20 mouse cellular contexts compared by ENCODE assay signal in genomic region chr2:103515513-103516180, GRCm38 (mm10). TPM values are rescaled to one million over a fixed set of nuclear protein-coding genes. Genes with fewer than 3 reads are reported as not detected.
DNase-seq lines count a peak whose midpoint lies in the region; ATAC-seq and TF ChIP-seq lines count a peak whose summit lies in the region.
"Had no signal": no experiment of that assay in that cellular context is flagged by ENCODE, and none has a peak within 500 bp of the region (broad histone marks: within the 10 kb centered on the region; RNA-seq: fewer than 3 reads in every experiment).

No protein-coding gene starts in this region.

- no peaks in the 10 kb centered on the region for H3K27me3 ChIP-seq in C2C12 (ENCODE audit: control insufficient read depth, insufficient read depth, insufficient read length)
- H3K27me3 ChIP-seq in cerebellum, adult 2 months (ENCODE audit: control insufficient read depth, insufficient read depth, low read length) = no peaks in the 10 kb centered on the region; the same call in 1 of the 2 replicates
- H3K27me3 ChIP-seq: embryonic facial prominence, embryonic 12.5 days; heart, embryonic 15.5 days; limb, embryonic 15.5 days had no signal

- no peak for TF ChIP-seq CTCF in C2C12 (IDR thresholded peaks at IDR 0.05; ENCODE audit: control insufficient read depth, insufficient read depth, insufficient read length)
- TF ChIP-seq CTCF in brain, embryonic 14.5 days (IDR thresholded peaks at IDR 0.05; ENCODE audit: borderline replicate concordance, extremely low read depth, insufficient read depth, insufficient read length) = no peak
- no peak for TF ChIP-seq CTCF in cerebellum, adult 2 months (IDR thresholded peaks at IDR 0.05; ENCODE audit: borderline replicate concordance, insufficient read depth, low read depth, low read length)

- peaks cover 3% of the 10 kb centered on the region for H3K4me1 ChIP-seq in cerebellum, adult 2 months (ENCODE audit: control insufficient read depth, insufficient read depth, low read length)
- H3K4me1 ChIP-seq: embryonic facial prominence, embryonic 12.5 days; heart, embryonic 15.5 days; limb, embryonic 15.5 days had no signal

- 14% methylated on average over 6 of the region's 6 CpGs for WGBS in cerebellum, adult 2 months

- H3ac ChIP-seq in C2C12 (ENCODE audit: control insufficient read depth, insufficient read length, low read depth) = no peak overlapping the region

- H3K79me2 ChIP-seq in C2C12 (ENCODE audit: control insufficient read depth, insufficient read depth) = no peaks in the 10 kb centered on the region

- no peak for ATAC-seq in inflammation-experienced regulatory T-cells, adult 6 months
- ATAC-seq: forebrain, postnatal 0 days had no signal

- TF ChIP-seq POLR2A in brain, embryonic 14.5 days (IDR thresholded peaks at IDR 0.05; ENCODE audit: borderline replicate concordance, extremely low read depth, insufficient read depth, insufficient read length, poor library complexity, severe bottlenecking) = no peak
- no peak for TF ChIP-seq POLR2A in cerebellum, adult 2 months (IDR thresholded peaks at IDR 0.05; ENCODE audit: borderline replicate concordance, insufficient read depth, low read length)

- H3K36me3 ChIP-seq in C2C12 (ENCODE audit: control insufficient read depth, insufficient read depth) = no peaks in the 10 kb centered on the region
- H3K36me3 ChIP-seq: embryonic facial prominence, embryonic 12.5 days; heart, embryonic 15.5 days; limb, embryonic 15.5 days had no signal

- H3K27ac ChIP-seq in cerebellum, adult 2 months (ENCODE audit: insufficient read depth, low read length) = no peak overlapping the region
- H3K27ac ChIP-seq: embryonic facial prominence, embryonic 12.5 days; heart, embryonic 15.5 days; hindbrain, embryonic 14.5 days; limb, embryonic 15.5 days had no signal

- H3K79me3 ChIP-seq in C2C12 (ENCODE audit: low read depth) = no peaks in the 10 kb centered on the region

- no peak overlapping the region for H3K4me3 ChIP-seq in C2C12 (ENCODE audit: insufficient read depth, poor library complexity, severe bottlenecking)
- H3K4me3 ChIP-seq in cerebellum, adult 2 months (replicated peaks; ENCODE audit: insufficient read depth, low read depth, low read length) = no peak overlapping the region
- H3K4me3 ChIP-seq: embryonic facial prominence, embryonic 12.5 days; heart, embryonic 15.5 days; limb, embryonic 15.5 days had no signal

- peak; percentile 2 for DNase-seq in brain, embryonic 14.5 days (ENCODE audit: low read depth)
- peak; percentile 66 to 84 for DNase-seq in cerebellum, adult 2 months
- peak; percentile 78 to 87 for DNase-seq in cerebellum, postnatal 25 days
- DNase-seq in heart, adult 9 months (ENCODE audit: low spot score in 2 of 2) = no peak
- DNase-seq in right cerebral cortex, adult 18-20 months = no peak
- DNase-seq: adrenal gland, adult 2 months; B cell, adult 2 months; forebrain, postnatal 0 days; gastrocnemius, postnatal 25 days; heart, postnatal 36 days; kidney, adult 8-10 months; kidney, postnatal 10 days; right cerebral cortex, postnatal 25 days; spleen, adult 18-20 months had no signal

TF ChIP-seq in C2C12, 6 proteins besides CTCF, POLR2A, EP300 and RAD21:
- TF ChIP-seq MYOG (IDR thresholded peaks at IDR 0.05; ENCODE audit: control insufficient read depth, extremely low read depth, insufficient read length) (no peak), MYOD1 (IDR thresholded peaks at IDR 0.05; ENCODE audit: control insufficient read depth, insufficient read length, low read depth) (peak; percentile 5)

RNA-seq across cellular contexts. Expression of gene Cat, which starts 30.7 kb away (rescaled TPM):
- 14.5 TPM for polyA plus RNA-seq in C2C12 (2012; fragmentation: generic; extraction: Trizol)
- polyA plus RNA-seq in brain, embryonic 14.5 days (2012; rRNA removed) = 46.8 and 62.1 TPM in 2 replicates
- polyA plus RNA-seq in cerebellum, adult 2 months (2012; rRNA removed) = 47.6 and 49.1 TPM in 2 replicates
- polyA plus RNA-seq in inflammation-experienced regulatory T-cells, adult 6 months (2017; shearing (Covaris generic)) = 100 to 1,000 TPM in 1 of 3 experiments, 10 to 100 TPM in 2; 90.9 to 102 (median 95.5) TPM

RNA-seq across cellular contexts. Expression of gene Abtb2, which starts 50.5 kb away (rescaled TPM):
- 4.0 TPM for polyA plus RNA-seq in C2C12 (2012; fragmentation: generic; extraction: Trizol)
- 14.3 and 16.7 TPM in 2 replicates for polyA plus RNA-seq in brain, embryonic 14.5 days (2012; rRNA removed)
- 14.9 and 16.0 TPM in 2 replicates for polyA plus RNA-seq in cerebellum, adult 2 months (2012; rRNA removed)
- polyA plus RNA-seq in inflammation-experienced regulatory T-cells, adult 6 months (2017; shearing (Covaris generic)) = 10 to 100 TPM in 2 of 3 experiments, 1 to 10 TPM in 1; 7.6 to 11.6 (median 10.8) TPM

Comparison
In these comparisons a context has a peak if more than half of its experiments do, and no peak if none do; other contexts are left out.
1. DNase-seq: peak in brain, embryonic 14.5 days (single experiment), cerebellum, adult 2 months (2 of 2) and cerebellum, postnatal 25 days (2 of 2); none in heart, adult 9 months (0 of 2) and right cerebral cortex, adult 18-20 months (single experiment).